Mouse (Mus musculus): ENCODE measurements at regions not wholly inside any gene's neighbourhood (a gene's known extent, or its start where the extent isn't known, plus 50 kb on each side); places are given as distances from the start of the nearest gene placed in this dataset.
"Not testable (repeated sequence)": the region's sequence is repeated elsewhere in the genome, so short reads cannot be mapped to it uniquely, and the experiment has no call there.

DNA sequence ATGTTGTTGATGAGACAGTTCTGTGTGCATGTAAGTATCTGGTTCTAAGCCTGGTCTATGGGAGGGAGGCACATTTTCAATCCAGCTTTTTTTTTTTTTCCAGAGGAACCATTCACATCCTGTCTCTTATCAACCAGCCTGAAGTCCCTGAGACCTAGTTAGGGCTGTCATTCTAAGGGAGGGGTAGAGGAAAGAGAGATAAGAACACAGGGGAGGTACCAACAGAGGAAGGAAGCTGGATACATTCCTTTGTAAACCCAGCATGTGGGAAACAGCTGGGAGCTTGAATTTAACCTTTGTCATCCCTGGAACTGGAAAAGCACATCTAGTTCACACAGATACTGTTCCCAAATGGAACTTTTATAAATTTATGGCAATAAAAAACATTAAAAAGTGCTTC lies 351.0 kb upstream of the Adamts5 start:
- no peak overlapping the region for H3K27ac ChIP-seq (ENCODE audit: low read depth, low read length)
- no peak for ATAC-seq
- no peaks in the 10 kb centered on the region for H3K27me3 ChIP-seq (replicated peaks; ENCODE audit: control insufficient read depth, insufficient read depth, low read length)
- H3K9ac ChIP-seq (ENCODE audit: low read depth, low read length): no peak overlapping the region
- H3K4me2 ChIP-seq (ENCODE audit: low read length): no peak overlapping the region
- no peak overlapping the region for H3K4me3 ChIP-seq (ENCODE audit: low read length)
- no peaks in the 10 kb centered on the region for H3K9me3 ChIP-seq (ENCODE audit: control insufficient read depth, low read length)
- no peaks in the 10 kb centered on the region for H3K36me3 ChIP-seq (ENCODE audit: control insufficient read depth, insufficient read depth, low read length)
- H3K4me1 ChIP-seq (ENCODE audit: control insufficient read depth, insufficient read depth, low read depth, low read length): no peaks in the 10 kb centered on the region

DNA sequence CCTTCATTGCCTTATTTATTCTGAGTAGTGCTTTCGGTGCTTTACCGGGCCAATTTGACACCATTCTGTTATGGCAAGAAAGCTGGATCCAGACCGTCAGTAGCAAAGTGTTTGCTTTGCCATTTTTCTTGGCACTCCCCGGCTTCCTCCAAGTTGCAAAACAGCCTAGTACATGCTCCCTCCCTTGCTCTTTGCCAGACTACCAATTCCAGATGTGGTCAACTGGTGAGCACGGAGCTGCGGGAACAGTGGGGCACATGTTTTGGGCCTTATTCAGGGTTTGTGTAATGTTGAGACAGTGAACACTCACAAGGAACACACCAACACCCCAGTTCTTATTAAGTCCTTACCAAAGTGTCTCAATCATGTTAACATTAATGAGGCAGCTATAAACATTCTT lies 348.4 kb upstream of the Adamts5 start:
- Histone ChIP-seq H3K9me3 (ENCODE audit: control insufficient read depth, low read length) (no peaks in the 10 kb centered on the region), H3K9ac (ENCODE audit: low read depth, low read length) (no peak overlapping the region), H3K27ac (ENCODE audit: low read depth, low read length) (no peak overlapping the region), H3K4me1 (ENCODE audit: control insufficient read depth, insufficient read depth, low read depth, low read length) (no peaks in the 10 kb centered on the region), H3K36me3 (ENCODE audit: control insufficient read depth, insufficient read depth, low read length) (no peaks in the 10 kb centered on the region), H3K27me3 (replicated peaks; ENCODE audit: control insufficient read depth, insufficient read depth, low read length) (no peaks in the 10 kb centered on the region), H3K4me3 (ENCODE audit: low read length) (no peak overlapping the region), H3K4me2 (ENCODE audit: low read length) (no peak overlapping the region)
- 89% methylated on average over 6 of the region's 6 CpGs for WGBS
- ATAC-seq: no peak

GRCm38 (mm10) chr16:86244191-86244590 lies 342.6 kb upstream of the Adamts5 start:
- no peaks in the 10 kb centered on the region for H3K4me1 ChIP-seq (ENCODE audit: control insufficient read depth, insufficient read depth, low read depth, low read length)
- H3K4me3 ChIP-seq (ENCODE audit: low read length): no peak overlapping the region
- H3K36me3 ChIP-seq (ENCODE audit: control insufficient read depth, insufficient read depth, low read length): no peaks in the 10 kb centered on the region
- no peak overlapping the region for H3K27ac ChIP-seq (ENCODE audit: low read depth, low read length)
- no peak overlapping the region for H3K9ac ChIP-seq (ENCODE audit: low read depth, low read length)
- no peak for ATAC-seq
- 75% methylated on average over 2 of the region's 2 CpGs for WGBS
- H3K9me3 ChIP-seq (ENCODE audit: control insufficient read depth, low read length): no peaks in the 10 kb centered on the region
- no peak overlapping the region for H3K4me2 ChIP-seq (ENCODE audit: low read length)
- H3K27me3 ChIP-seq (replicated peaks; ENCODE audit: control insufficient read depth, insufficient read depth, low read length): no peaks in the 10 kb centered on the region

DNA sequence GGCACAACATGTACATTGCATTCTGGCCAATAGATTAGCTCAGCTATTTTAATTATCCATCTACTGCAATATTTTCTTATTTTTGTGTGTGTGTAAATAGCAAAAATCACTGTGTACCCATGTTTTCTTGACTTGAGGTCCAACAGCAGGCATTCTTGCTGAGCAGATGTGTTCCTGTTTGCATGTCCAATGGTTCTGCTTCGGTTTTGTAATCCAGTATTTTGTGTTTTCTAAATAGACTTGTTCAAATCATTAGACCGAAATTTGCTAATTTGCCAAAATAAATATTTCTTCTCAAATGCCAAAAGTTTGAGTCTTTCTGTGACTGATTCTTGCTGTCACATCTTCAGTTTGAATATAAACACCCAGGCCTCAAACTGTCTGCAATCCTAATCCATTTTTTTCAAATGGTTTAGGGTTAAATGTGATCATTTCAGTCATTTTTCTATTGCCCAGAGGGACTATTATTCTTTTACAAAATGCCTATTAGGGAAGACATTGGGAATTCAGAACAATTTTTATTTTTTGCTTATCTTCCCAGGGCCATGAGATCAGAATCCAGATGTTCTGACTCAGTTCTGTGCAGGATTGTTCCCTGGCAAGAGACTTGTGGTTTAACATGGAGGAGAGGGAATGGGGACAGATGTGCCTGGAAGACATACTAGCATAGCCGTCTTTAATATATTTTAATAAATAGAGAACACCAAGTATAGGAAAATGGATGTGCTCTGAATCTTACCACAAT lies 341.3 kb upstream of the Adamts5 start:
- no peaks in the 10 kb centered on the region for H3K4me1 ChIP-seq (ENCODE audit: control insufficient read depth, insufficient read depth, low read depth, low read length)
- H3K4me3 ChIP-seq (ENCODE audit: low read length): no peak overlapping the region
- H3K9ac ChIP-seq (ENCODE audit: low read depth, low read length): no peak overlapping the region
- H3K9me3 ChIP-seq (ENCODE audit: control insufficient read depth, low read length): no peaks in the 10 kb centered on the region
- H3K36me3 ChIP-seq (ENCODE audit: control insufficient read depth, insufficient read depth, low read length): no peaks in the 10 kb centered on the region
- H3K27me3 ChIP-seq (replicated peaks; ENCODE audit: control insufficient read depth, insufficient read depth, low read length): no peaks in the 10 kb centered on the region
- 82% methylated on average over 3 of the region's 3 CpGs for WGBS
- no peak overlapping the region for H3K27ac ChIP-seq (ENCODE audit: low read depth, low read length)
- ATAC-seq: no peak
- no peak overlapping the region for H3K4me2 ChIP-seq (ENCODE audit: low read length)

- Histone ChIP-seq H3K4me3 (ENCODE audit: low read length) (no peak overlapping the region), H3K9me3 (ENCODE audit: control insufficient read depth, low read length) (no peaks in the 10 kb centered on the region), H3K9ac (ENCODE audit: low read depth, low read length) (no peak overlapping the region), H3K27ac (ENCODE audit: low read depth, low read length) (no peak overlapping the region), H3K4me1 (ENCODE audit: control insufficient read depth, insufficient read depth, low read depth, low read length) (no peaks in the 10 kb centered on the region), H3K36me3 (ENCODE audit: control insufficient read depth, insufficient read depth, low read length) (no peaks in the 10 kb centered on the region), H3K4me2 (ENCODE audit: low read length) (no peak overlapping the region), H3K27me3 (replicated peaks; ENCODE audit: control insufficient read depth, insufficient read depth, low read length) (no peaks in the 10 kb centered on the region)
- WGBS: 67% methylated on average over 3 of the region's 3 CpGs
- ATAC-seq: no peak
These were observed 321.4 kb upstream of the Adamts5 start for GRCm38 (mm10) chr16:86222997-86223396.

- Histone ChIP-seq H3K9ac (ENCODE audit: low read depth, low read length) (no peak overlapping the region), H3K9me3 (ENCODE audit: control insufficient read depth, low read length) (no peaks in the 10 kb centered on the region), H3K4me1 (ENCODE audit: control insufficient read depth, insufficient read depth, low read depth, low read length) (no peaks in the 10 kb centered on the region), H3K36me3 (ENCODE audit: control insufficient read depth, insufficient read depth, low read length) (no peaks in the 10 kb centered on the region), H3K4me3 (ENCODE audit: low read length) (no peak overlapping the region), H3K27ac (ENCODE audit: low read depth, low read length) (no peak overlapping the region), H3K4me2 (ENCODE audit: low read length) (no peak overlapping the region), H3K27me3 (replicated peaks; ENCODE audit: control insufficient read depth, insufficient read depth, low read length) (no peaks in the 10 kb centered on the region)
- no peak for ATAC-seq
These were observed 308.9 kb upstream of the Adamts5 start for GRCm38 (mm10) chr16:86210547-86210946.

DNA sequence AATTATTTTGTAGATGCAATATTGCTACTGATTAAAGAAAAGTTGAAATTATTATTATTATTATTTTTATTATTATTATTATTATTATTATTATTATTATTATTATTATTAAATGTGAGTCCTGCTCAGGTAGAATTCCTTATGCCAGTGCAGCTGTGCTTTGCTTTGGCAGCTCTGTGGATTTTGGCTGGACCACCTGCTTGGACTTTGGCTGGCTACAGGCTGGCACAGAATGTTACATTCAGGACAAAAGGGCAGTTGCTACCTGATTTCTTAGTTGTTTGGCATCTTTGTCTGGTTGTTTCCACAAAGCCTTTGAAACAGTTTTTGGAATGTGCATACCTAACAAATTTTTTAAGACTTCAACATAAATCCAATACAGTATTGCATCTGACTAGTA lies 307.7 kb upstream of the Adamts5 start:
- no peak overlapping the region for H3K4me3 ChIP-seq (ENCODE audit: low read length)
- H3K4me2 ChIP-seq (ENCODE audit: low read length): no peak overlapping the region
- no peaks in the 10 kb centered on the region for H3K36me3 ChIP-seq (ENCODE audit: control insufficient read depth, insufficient read depth, low read length)
- no peak overlapping the region for H3K9ac ChIP-seq (ENCODE audit: low read depth, low read length)
- no peak for ATAC-seq
- no peaks in the 10 kb centered on the region for H3K27me3 ChIP-seq (replicated peaks; ENCODE audit: control insufficient read depth, insufficient read depth, low read length)
- no peaks in the 10 kb centered on the region for H3K4me1 ChIP-seq (ENCODE audit: control insufficient read depth, insufficient read depth, low read depth, low read length)
- H3K9me3 ChIP-seq (ENCODE audit: control insufficient read depth, low read length): no peaks in the 10 kb centered on the region
- no peak overlapping the region for H3K27ac ChIP-seq (ENCODE audit: low read depth, low read length)

GRCm38 (mm10) chr16:86189874-86190273 lies 288.2 kb upstream of the Adamts5 start:
- Histone ChIP-seq H3K9ac (ENCODE audit: low read depth, low read length) (no peak overlapping the region), H3K27me3 (replicated peaks; ENCODE audit: control insufficient read depth, insufficient read depth, low read length) (no peaks in the 10 kb centered on the region), H3K4me2 (ENCODE audit: low read length) (no peak overlapping the region), H3K9me3 (ENCODE audit: control insufficient read depth, low read length) (no peaks in the 10 kb centered on the region), H3K4me3 (ENCODE audit: low read length) (no peak overlapping the region), H3K27ac (ENCODE audit: low read depth, low read length) (no peak overlapping the region), H3K4me1 (ENCODE audit: control insufficient read depth, insufficient read depth, low read depth, low read length) (no peaks in the 10 kb centered on the region), H3K36me3 (ENCODE audit: control insufficient read depth, insufficient read depth, low read length) (no peaks in the 10 kb centered on the region)
- no peak for ATAC-seq
- WGBS: 85% methylated on average over 1 of the region's 1 CpGs

DNA sequence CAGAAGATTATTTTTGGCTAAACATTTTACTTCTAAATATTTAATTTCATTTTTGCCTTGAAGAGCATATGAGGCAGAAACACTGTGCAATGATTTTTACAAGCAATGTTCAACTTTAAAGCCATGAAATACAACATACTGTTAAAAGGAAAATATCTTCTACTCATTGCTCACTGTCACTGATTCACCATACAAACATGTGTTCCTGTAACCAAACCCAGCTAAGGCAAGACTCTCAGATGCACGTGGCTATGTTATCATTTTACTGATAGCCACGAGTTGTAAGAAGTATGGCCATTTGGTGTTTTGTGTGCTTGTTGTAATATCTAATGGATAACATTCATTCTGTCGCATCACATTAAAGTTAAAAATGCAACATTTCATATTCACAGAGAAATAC lies 287.3 kb upstream of the Adamts5 start:
- Histone ChIP-seq H3K9me3 (ENCODE audit: control insufficient read depth, low read length) (no peaks in the 10 kb centered on the region), H3K27ac (ENCODE audit: low read depth, low read length) (no peak overlapping the region), H3K27me3 (replicated peaks; ENCODE audit: control insufficient read depth, insufficient read depth, low read length) (no peaks in the 10 kb centered on the region), H3K4me1 (ENCODE audit: control insufficient read depth, insufficient read depth, low read depth, low read length) (no peaks in the 10 kb centered on the region), H3K4me2 (ENCODE audit: low read length) (no peak overlapping the region), H3K9ac (ENCODE audit: low read depth, low read length) (no peak overlapping the region), H3K36me3 (ENCODE audit: control insufficient read depth, insufficient read depth, low read length) (no peaks in the 10 kb centered on the region), H3K4me3 (ENCODE audit: low read length) (no peak overlapping the region)
- WGBS: 93% methylated on average over 3 of the region's 3 CpGs
- no peak for ATAC-seq

- 58% methylated on average over 4 of the region's 4 CpGs for WGBS
- not testable (repeated sequence) for H3K36me3 ChIP-seq (ENCODE audit: control insufficient read depth, insufficient read depth, low read length); H3K27ac ChIP-seq (ENCODE audit: low read depth, low read length); H3K4me3 ChIP-seq (ENCODE audit: low read length); H3K27me3 ChIP-seq (replicated peaks; ENCODE audit: control insufficient read depth, insufficient read depth, low read length); H3K4me2 ChIP-seq (ENCODE audit: low read length); H3K4me1 ChIP-seq (ENCODE audit: control insufficient read depth, insufficient read depth, low read depth, low read length); H3K9ac ChIP-seq (ENCODE audit: low read depth, low read length); ATAC-seq; H3K9me3 ChIP-seq (ENCODE audit: control insufficient read depth, low read length)
These were observed 286.0 kb upstream of the Adamts5 start for GRCm38 (mm10) chr16:86187609-86188008.

All from hindbrain, embryonic 16.5 days (tissue).